Mouse (Mus musculus) embryonic facial prominence, embryonic 10.5 days (tissue): ENCODE data around the gene Gbf1. TPM values are rescaled to one million over a fixed set of nuclear protein-coding genes. Genes with fewer than 3 reads are reported as not detected.
"Not testable (repeated sequence)": the region's sequence is repeated elsewhere in the genome, so short reads cannot be mapped to it uniquely, and the experiment has no call there.

Source experiments
- DNase-seq: peaks from one replicate; pipeline ENCODE4 v3.0.0-alpha.2; 2017; ENCODE audit warnings: low spot score
- H3K27ac ChIP-seq: fragments of 300-500 bp; sonication (generic); replicated peaks from 2 replicates; pipeline ENCODE4 v1.5.1; 2016; ENCODE audit warnings: mild to moderate bottlenecking
- H3K27me3 ChIP-seq: fragments of 300-500 bp; sonication (generic); replicated peaks from 2 replicates; pipeline ENCODE4 v1.6.1; 2016; ENCODE audit warnings: low read depth, mild to moderate bottlenecking; ENCODE audit not compliant: poor library complexity, severe bottlenecking
- H3K36me3 ChIP-seq: fragments of 300-500 bp; sonication (generic); replicated peaks from 2 replicates; pipeline ENCODE4 v1.6.1; 2016; ENCODE audit warnings: mild to moderate bottlenecking, moderate library complexity
- H3K4me1 ChIP-seq: fragments of 300-500 bp; sonication (generic); 2 replicates; pipeline ENCODE4 v1.6.1; 2016
- H3K4me3 ChIP-seq: fragments of 300-500 bp; sonication (generic); 2 replicates; pipeline ENCODE4 v1.5.1; 2016; ENCODE audit warnings: mild to moderate bottlenecking, moderate library complexity
- H3K9me3 ChIP-seq: fragments of 300-500 bp; sonication (generic); 2 replicates; pipeline ENCODE4 v1.6.1; 2016; ENCODE audit warnings: mild to moderate bottlenecking
- WGBS: fragments of 180-500 bp; shearing (Covaris S2); methylation state at CpG from one replicate; pipeline ENCODE4 v1.1.7; 2016; 5-methylcytosine and 5-hydroxymethylcytosine counted together
- polyA plus RNA-seq: library from polyadenylated mRNA; unstranded; fragments of >200 nt; fragmentation: Nextera tagmentation; extraction: Ambion mirVana; gene quantifications from 2 replicates; pipeline ENCODE4 v1.2.1, GENCODE M21; 2016

Gene Gbf1
- polyA plus RNA-seq, 1 experiment from 2014 or later = 42.8 TPM

- WGBS = 67% methylated on average over 2 of the region's 2 CpGs
- DNase-seq = not testable (repeated sequence)
- peaks cover 61% of the 10 kb centered on the region for H3K36me3 ChIP-seq
These were observed 14.9 kb downstream of the Gbf1 start for GRCm38 (mm10) chr19:46167169-46167568.

GRCm38 (mm10) chr19:46169396-46169795 lies 17.1 kb downstream of the Gbf1 start:
- DNase-seq = no peak
- Histone ChIP-seq H3K27ac (no peak overlapping the region), H3K36me3 (peaks cover 52% of the 10 kb centered on the region), H3K4me3 (no peak overlapping the region), H3K4me1 (no peaks in the 10 kb centered on the region), H3K9me3 (no peaks in the 10 kb centered on the region), H3K27me3 (no peaks in the 10 kb centered on the region)
- WGBS = 86% methylated on average over 3 of the region's 3 CpGs

More at GRCm38 (mm10) chr19:46167169-46167568, 14.9 kb downstream of the Gbf1 start:
- H3K4me1 ChIP-seq, H3K4me3 ChIP-seq, H3K27me3 ChIP-seq, H3K27ac ChIP-seq, H3K9me3 ChIP-seq: not testable (repeated sequence)

GRCm38 (mm10) chr19:46169913-46170312 lies 17.6 kb downstream of the Gbf1 start:
- H3K9me3 ChIP-seq = no peaks in the 10 kb centered on the region
- no peak overlapping the region for H3K27ac ChIP-seq
- no peaks in the 10 kb centered on the region for H3K27me3 ChIP-seq
- DNase-seq = no peak
- peaks cover 47% of the 10 kb centered on the region for H3K36me3 ChIP-seq
- H3K4me3 ChIP-seq = no peak overlapping the region
- 73% methylated on average over 1 of the region's 1 CpGs for WGBS
- H3K4me1 ChIP-seq = no peaks in the 10 kb centered on the region

GRCm38 (mm10) chr19:46172541-46172940 lies 20.2 kb downstream of the Gbf1 start:
- no peak overlapping the region for H3K4me3 ChIP-seq
- no peak for DNase-seq
- H3K9me3 ChIP-seq = no peaks in the 10 kb centered on the region
- H3K27me3 ChIP-seq = no peaks in the 10 kb centered on the region
- H3K4me1 ChIP-seq = no peaks in the 10 kb centered on the region
- H3K36me3 ChIP-seq = peaks cover 27% of the 10 kb centered on the region
- no peak overlapping the region for H3K27ac ChIP-seq
- 87% methylated on average over 5 of the region's 5 CpGs for WGBS

- no peaks in the 10 kb centered on the region for H3K9me3 ChIP-seq
- DNase-seq = no peak
These were observed 22.9 kb downstream of the Gbf1 start for GRCm38 (mm10) chr19:46175173-46175572.

GRCm38 (mm10) chr19:46177046-46177445 lies 24.7 kb downstream of the Gbf1 start:
- no peaks in the 10 kb centered on the region for H3K9me3 ChIP-seq
- DNase-seq = no peak
- 64% methylated on average over 5 of the region's 5 CpGs for WGBS
- H3K4me3 ChIP-seq = no peak overlapping the region
- no peaks in the 10 kb centered on the region for H3K27me3 ChIP-seq
- no peak overlapping the region for H3K27ac ChIP-seq
- H3K4me1 ChIP-seq = no peaks in the 10 kb centered on the region
- peaks cover 5% of the 10 kb centered on the region for H3K36me3 ChIP-seq

More at GRCm38 (mm10) chr19:46175173-46175572, 22.9 kb downstream of the Gbf1 start:
- no peak overlapping the region for H3K4me3 ChIP-seq
- no peaks in the 10 kb centered on the region for H3K27me3 ChIP-seq
- H3K36me3 ChIP-seq = peaks cover 24% of the 10 kb centered on the region
- H3K27ac ChIP-seq = no peak overlapping the region
- no peaks in the 10 kb centered on the region for H3K4me1 ChIP-seq

- H3K36me3 ChIP-seq = peaks cover 9% of the 10 kb centered on the region
- no peak overlapping the region for H3K4me3 ChIP-seq
- no peaks in the 10 kb centered on the region for H3K4me1 ChIP-seq
- H3K27ac ChIP-seq = no peak overlapping the region
- H3K27me3 ChIP-seq = no peaks in the 10 kb centered on the region
- no peaks in the 10 kb centered on the region for H3K9me3 ChIP-seq
- no peak for DNase-seq
- WGBS = 91% methylated on average over 2 of the region's 2 CpGs
These were observed 28.0 kb downstream of the Gbf1 start for GRCm38 (mm10) chr19:46180274-46180673.

GRCm38 (mm10) chr19:46182241-46182640 lies 29.9 kb downstream of the Gbf1 start:
- H3K27me3 ChIP-seq = no peaks in the 10 kb centered on the region
- no peaks in the 10 kb centered on the region for H3K9me3 ChIP-seq
- peaks cover 9% of the 10 kb centered on the region for H3K36me3 ChIP-seq
- H3K4me3 ChIP-seq = no peak overlapping the region
- no peak for DNase-seq
- H3K27ac ChIP-seq = no peak overlapping the region
- H3K4me1 ChIP-seq = no peaks in the 10 kb centered on the region
- 94% methylated on average over 3 of the region's 3 CpGs for WGBS

GRCm38 (mm10) chr19:46186611-46187010 lies 34.3 kb downstream of the Gbf1 start:
- H3K27ac ChIP-seq = no peak overlapping the region
- no peaks in the 10 kb centered on the region for H3K27me3 ChIP-seq
- H3K4me3 ChIP-seq = no peak overlapping the region
- 0 out of 2 replicates have a peak, but pooled peaks cover 4% of the 10 kb centered on the region for H3K4me1 ChIP-seq
- H3K36me3 ChIP-seq = peaks cover 9% of the 10 kb centered on the region
- DNase-seq = no peak
- no peaks in the 10 kb centered on the region for H3K9me3 ChIP-seq
- WGBS = 49% methylated on average over 3 of the region's 3 CpGs

- Histone ChIP-seq H3K4me3 (no peak overlapping the region), H3K27me3 (no peaks in the 10 kb centered on the region), H3K36me3 (peaks cover 8% of the 10 kb centered on the region), H3K27ac (no peak overlapping the region), H3K9me3 (no peaks in the 10 kb centered on the region), H3K4me1 (0 out of 2 replicates have a peak, but pooled peaks cover 4% of the 10 kb centered on the region)
- no peak for DNase-seq
- WGBS = 75% methylated on average over 2 of the region's 2 CpGs
These were observed 34.9 kb downstream of the Gbf1 start for GRCm38 (mm10) chr19:46187203-46187602.

- Histone ChIP-seq H3K9me3 (no peaks in the 10 kb centered on the region), H3K27me3 (no peaks in the 10 kb centered on the region), H3K27ac (no peak overlapping the region), H3K4me1 (no peaks in the 10 kb centered on the region), H3K4me3 (no peak overlapping the region), H3K36me3 (no peaks in the 10 kb centered on the region)
- WGBS = 90% methylated on average over 3 of the region's 3 CpGs
- DNase-seq = no peak
These were observed 46.0 kb downstream of the Gbf1 start for GRCm38 (mm10) chr19:46198293-46198692.

- Histone ChIP-seq H3K4me1 (no peaks in the 10 kb centered on the region), H3K9me3 (no peaks in the 10 kb centered on the region), H3K27ac (no peak overlapping the region), H3K27me3 (no peaks in the 10 kb centered on the region), H3K4me3 (no peak overlapping the region), H3K36me3 (no peaks in the 10 kb centered on the region)
- 79% methylated on average over 5 of the region's 5 CpGs for WGBS
- DNase-seq = no peak
These were observed 46.6 kb downstream of the Gbf1 start for GRCm38 (mm10) chr19:46198891-46199290.

GRCm38 (mm10) chr19:46204166-46204565 lies 51.9 kb downstream of the Gbf1 start:
- DNase-seq = no peak
- Histone ChIP-seq H3K27ac (no peak overlapping the region), H3K4me1 (no peaks in the 10 kb centered on the region), H3K9me3 (no peaks in the 10 kb centered on the region), H3K4me3 (no peak overlapping the region), H3K27me3 (no peaks in the 10 kb centered on the region), H3K36me3 (no peaks in the 10 kb centered on the region)
- 93% methylated on average over 6 of the region's 6 CpGs for WGBS

- H3K27me3 ChIP-seq = no peaks in the 10 kb centered on the region
- no peaks in the 10 kb centered on the region for H3K36me3 ChIP-seq
- no peak overlapping the region for H3K27ac ChIP-seq
- DNase-seq = no peak
- no peaks in the 10 kb centered on the region for H3K4me1 ChIP-seq
- H3K9me3 ChIP-seq = no peaks in the 10 kb centered on the region
- H3K4me3 ChIP-seq = no peak overlapping the region
- WGBS = 95% methylated on average over 6 of the region's 6 CpGs
These were observed 53.4 kb downstream of the Gbf1 start for GRCm38 (mm10) chr19:46205680-46206079.
